Mouse (Mus musculus) kidney, adult 11 months (tissue): ENCODE data around the gene Sec61a1.
A peak's percentile ranks its signal among the peaks of the same experiment; 100 is the strongest.

Experiments
- DNase-seq: peaks from one replicate; pipeline ENCODE4 v3.0.0; 2022

The Sec61a1 gene

GRCm38 (mm10) chr6:88518404-88519263 is at the start of gene Sec61a1:
Sec61a1 (minus strand) TSS chr6:88518905.
- DNase-seq: peak; percentile 95

DNA sequence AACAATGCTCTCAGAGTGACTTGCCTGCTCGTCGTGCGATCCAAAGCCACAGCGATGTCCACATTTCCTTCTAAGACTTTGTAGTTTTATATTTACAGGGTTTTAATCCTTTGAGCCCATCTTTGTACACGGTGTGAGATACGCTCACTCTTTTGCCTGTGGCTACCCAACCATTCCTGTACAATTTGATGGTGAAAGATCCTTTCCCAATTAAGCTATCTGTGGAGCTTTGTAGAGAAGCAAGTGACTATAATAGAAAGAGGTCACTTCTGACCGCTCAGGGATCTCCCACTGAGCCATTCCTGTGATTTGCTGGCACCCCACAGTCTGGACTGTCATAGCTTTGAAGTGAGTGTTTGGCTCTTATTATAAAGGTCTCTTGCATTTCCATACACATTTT is 48.0 kb upstream of the Sec61a1 start:
- no peak for DNase-seq

DNA sequence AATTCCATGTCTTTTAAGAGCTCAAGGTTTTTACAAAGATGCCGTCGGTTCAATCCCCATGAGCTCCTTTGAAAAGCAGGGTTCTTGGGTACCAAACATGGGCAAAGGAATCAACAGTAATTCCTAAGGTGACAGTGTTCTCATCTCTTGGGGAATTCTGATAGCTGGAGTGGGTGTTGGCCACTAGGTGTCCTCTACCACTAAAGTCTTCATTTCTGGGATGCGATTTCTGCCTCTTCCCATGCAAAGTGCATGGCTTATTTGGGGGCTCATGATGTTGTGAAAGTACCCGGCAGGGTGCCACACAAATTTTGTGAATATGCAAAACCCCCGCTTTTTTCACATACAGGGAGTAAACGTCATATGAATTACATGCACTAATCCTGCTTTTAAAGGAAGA is 46.3 kb upstream of the Sec61a1 start:
- no peak for DNase-seq

DNA sequence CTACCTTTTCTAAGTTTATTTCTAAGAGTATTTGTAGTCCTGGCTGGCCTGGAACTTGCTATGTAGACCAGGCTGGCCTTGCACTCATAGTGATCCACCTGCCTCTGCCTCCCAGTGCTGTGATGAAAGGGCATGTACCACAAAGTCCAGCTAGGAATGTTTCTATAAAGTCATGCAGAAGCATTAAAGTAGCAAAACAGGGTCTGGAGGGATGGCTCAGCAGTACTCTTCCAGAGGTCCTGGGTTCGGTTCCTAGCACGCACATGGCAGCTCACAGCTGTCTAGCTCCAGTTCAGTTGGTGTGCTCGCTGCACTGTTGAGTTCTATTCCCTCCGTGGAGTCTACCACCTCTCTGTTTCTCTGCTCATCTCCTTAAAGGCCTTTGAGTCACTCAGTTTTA is 41.5 kb upstream of the Sec61a1 start:
- DNase-seq: no peak

- no peak for DNase-seq
Measured at GRCm38 (mm10) chr6:88559688-88560087, 41.0 kb upstream of the Sec61a1 start.

- DNase-seq: no peak
Measured at GRCm38 (mm10) chr6:88558076-88558475, 39.4 kb upstream of the Sec61a1 start.

DNA sequence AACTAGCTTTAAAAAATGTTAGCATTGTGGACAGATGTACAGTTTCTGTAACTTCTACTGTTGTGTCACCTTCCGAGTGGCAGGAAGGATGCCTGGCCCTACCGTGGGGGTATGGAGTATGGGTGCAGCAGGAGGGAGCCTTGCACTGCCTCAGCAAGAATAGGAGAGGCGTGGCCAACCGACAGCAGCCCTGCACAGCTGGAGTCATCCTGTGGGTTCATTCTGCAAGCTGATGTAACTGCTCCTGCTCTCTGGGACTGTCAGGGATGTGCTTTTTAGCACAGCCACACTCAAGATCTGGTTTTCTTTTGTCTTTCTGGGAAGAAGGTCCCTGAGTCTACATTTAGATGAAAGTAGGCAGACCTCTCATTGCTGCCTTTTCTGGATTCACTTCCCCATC is 38.8 kb upstream of the Sec61a1 start:
- no peak for DNase-seq

DNA sequence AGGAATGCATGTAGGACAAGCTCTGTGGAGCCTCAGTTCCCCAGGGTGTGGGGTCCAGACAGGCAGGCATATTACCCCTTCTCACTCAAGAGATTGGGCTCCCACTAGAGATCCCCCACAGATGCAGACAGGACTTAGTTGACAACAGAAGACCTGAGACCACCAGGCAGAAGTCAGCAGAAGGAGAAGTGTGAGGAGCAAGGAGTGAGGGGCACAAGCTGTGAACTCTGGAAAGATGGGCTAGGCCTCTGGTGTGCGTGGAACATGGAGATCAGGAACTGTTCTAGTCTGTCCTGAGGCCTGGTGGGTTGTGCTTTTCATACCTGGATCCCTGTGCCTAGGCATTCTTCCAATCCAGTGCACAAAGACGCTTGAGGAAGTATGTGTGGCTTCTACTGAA is 31.2 kb upstream of the Sec61a1 start:
- no peak for DNase-seq

DNA sequence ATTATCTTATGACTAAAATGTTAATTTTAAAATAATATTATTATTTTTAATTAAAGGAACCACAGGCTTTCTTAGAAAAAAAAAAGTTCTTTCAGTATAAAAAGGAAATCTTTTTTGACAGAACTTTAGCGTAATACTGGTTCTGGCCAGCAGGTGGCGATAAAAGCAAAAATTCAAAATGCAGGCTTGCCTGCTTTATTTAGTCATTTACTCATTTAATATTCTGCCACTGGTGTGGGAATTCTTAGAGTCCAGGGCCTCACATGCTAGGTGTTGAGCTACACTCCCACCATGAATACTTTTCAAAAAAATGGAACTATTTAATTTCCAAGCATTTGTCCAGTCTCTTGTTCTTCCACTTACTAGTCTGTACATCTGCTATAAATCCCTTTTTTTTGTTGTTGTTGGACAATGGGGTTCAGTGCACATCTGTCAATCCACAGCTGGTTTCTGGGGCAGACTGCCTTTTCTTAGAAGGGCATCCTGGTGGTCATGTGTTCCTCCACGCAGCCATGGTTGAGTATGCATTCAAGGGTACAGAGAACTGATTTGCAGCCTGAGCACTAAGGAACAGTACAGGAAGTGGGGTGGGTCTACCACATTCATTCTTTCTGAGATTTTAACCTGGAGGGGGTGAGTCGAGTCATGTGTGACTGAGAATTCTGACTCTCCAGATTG is 30.6 kb upstream of the Sec61a1 start:
- DNase-seq: peak; percentile 8

DNA sequence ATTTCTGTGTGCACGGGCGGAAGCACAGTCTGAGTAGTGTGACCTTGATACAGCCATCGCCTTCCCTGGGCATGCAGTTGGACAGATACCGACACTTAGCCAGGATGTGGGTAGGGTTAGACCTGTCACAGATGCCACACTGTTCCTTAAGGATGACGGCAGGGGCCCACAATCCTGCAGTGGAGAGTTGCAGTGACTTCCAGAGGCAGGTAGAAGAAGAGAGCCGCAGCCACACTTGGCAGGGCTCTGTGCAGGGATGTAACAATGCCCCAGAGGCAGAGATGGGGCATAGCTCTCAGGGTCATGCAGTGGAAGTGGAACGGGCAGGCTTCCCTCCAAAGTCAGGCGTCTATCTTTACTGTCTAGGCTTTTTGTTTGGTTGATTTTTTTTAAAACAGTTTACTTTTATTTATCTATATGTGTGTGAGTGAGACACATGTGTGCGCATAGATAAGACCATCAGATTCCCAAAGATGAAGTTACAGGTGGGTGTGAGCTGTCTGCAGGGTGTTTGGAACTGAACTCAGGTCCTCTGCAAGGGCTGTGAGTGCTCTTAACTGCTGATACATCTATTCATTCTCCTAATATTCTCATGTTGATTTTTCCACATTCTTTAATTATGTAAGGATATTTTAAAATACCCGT is 29.8 kb upstream of the Sec61a1 start:
- DNase-seq: no peak

DNA sequence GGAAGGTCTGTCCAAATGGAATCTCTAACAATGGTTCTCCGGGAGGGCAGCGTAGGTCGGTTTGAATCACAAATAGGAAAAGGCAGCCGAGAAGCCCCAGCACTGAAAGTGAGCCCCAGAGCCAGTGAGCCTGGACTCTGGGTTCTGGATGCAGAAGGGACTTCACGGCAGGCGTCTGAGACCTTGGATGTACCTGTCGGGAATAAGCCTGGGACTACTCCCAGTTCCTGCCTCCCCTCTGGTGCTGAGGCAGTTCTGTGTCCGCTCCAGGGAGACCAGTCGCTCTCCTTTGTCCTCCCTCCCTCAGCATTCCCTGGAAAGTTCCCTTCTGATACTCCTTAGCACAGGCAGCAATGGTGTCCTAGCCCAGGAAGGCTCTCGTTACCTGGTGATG is 26.7 kb upstream of the Sec61a1 start:
- no peak for DNase-seq

GRCm38 (mm10) chr6:88544644-88545396 is 26.1 kb upstream of the Sec61a1 start:
- no peak for DNase-seq

DNA sequence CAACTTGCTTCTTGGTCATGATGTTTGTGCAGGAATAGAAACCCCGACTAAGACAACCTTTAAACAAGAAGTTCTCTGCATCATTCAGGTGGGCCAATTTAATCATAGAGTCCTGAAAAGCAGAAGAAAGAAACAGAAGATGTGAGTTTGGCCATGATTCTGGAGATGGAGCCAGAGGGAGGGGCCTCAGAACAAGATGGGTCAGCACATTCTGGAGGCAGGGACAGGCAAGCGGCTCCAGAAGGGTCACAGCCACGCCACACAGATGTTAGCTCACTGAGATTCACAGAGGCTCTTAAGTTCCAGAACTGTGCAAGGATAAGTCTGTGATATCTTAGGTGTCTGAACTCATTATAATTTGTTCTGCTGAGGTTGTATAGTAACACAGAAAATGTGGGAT is 25.5 kb upstream of the Sec61a1 start:
- no peak for DNase-seq

DNA sequence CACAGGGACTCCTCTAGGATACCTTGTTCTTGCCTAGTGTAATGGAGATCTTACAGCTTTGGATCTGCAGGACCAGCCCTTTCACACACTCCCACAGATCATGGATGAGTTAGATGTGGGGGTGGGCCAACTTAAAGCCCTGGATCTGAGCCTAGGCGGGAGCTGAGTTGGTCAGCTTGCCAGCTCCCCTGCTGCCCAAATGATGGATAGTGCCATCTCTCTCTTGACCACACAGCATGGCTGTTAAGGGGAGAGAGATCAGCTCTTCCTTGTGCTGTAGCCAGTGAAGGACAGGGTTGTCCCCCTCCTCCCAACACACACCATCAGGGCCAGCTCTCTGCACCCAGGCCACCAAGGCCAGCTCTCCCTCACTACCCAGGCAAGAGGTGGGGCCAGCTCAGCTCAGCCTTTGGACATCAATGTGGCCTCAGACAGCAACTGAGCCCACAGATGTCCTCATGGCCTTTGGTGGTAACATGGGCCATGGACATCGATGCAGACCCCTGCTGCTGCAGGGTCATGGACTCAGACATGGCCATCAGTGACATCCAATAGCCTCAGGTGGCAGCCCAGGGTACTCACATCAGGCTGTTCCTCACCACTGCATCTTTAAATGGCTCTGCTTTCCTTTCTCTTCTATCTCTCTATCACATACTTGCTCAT is 21.5 kb upstream of the Sec61a1 start:
- DNase-seq: no peak

DNA sequence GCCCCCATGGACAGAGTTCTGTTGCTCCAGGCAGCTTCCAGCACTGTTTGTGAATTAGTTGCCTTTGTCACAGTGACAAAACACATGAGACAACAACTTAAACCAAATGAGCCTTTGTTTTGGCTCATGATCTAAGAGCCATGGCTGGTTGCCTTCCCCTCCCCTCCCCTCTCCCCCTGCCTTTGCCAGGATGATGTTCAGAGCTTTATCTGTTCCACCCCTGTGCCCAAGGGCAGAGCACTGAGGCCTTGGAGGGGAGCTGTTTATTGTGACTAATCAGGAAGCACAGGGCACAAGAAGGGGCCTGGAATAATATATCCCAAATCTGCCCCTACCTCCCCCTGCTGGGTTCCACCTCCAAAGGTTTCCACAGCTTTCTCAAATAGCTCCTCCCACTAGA is 11.6 kb upstream of the Sec61a1 start:
- DNase-seq: no peak

GRCm38 (mm10) chr6:88524056-88524455 is 5.4 kb upstream of the Sec61a1 start:
- DNase-seq: no peak

GRCm38 (mm10) chr6:88523451-88523850 is 4.7 kb upstream of the Sec61a1 start:
- no peak for DNase-seq

GRCm38 (mm10) chr6:88523043-88523442 is 4.3 kb upstream of the Sec61a1 start:
- DNase-seq: no peak

DNA sequence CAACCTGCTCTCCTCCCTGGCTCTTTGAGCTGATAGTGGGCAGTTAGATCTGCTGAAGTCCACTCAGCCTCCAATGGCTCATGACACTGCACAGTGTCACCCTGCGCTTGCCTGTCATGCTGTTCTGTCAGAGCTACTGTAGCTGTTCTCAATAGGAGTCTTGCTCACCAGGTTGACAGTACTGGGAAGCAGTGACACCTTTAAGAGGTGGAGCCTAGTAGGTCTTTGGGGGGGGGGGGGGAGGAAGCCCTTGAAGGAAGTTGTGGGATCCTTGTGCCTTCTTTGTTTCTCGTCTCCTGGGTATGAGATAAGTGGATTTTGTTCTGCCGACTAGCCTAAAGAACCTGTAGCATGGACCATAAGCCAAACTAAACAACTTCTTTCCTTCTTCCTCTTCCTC is 3.9 kb upstream of the Sec61a1 start:
- no peak for DNase-seq

GRCm38 (mm10) chr6:88521821-88522220 is 3.1 kb upstream of the Sec61a1 start:
- no peak for DNase-seq

DNA sequence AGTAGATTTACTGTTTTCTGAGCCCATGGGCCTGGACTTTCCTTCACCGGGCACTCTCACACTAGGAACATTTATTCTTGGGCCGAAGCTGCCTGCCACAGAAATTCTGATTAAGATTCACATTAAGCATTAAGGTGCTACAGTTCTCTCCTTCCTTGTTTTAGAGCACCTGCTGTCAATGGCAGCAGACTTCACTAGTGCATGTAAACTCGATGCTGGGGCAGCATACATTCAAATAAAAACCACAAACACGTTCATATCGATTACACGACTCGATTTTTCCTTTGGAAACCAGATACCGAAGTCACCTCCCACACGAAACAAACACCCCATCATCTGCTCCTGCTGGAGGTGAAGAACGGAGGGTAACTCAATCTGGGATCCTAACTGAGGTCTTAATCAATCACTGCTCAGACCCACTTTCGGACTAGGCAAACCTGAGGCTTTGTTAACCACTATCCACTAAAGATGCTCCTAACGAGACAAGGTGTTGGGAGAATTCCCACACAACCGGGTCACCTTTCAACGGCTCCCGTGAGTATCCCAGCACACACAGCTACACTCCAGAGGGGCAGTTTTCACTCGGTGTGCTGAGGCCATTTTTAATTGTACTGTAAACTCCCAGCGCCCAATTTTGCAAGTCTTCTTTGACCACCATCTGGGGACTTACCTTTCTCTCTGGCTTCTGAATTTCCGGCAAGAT is 853 bp downstream of the Sec61a1 start:
- DNase-seq: no peak

- no peak for DNase-seq
Measured at GRCm38 (mm10) chr6:88516667-88517066, 2.0 kb downstream of the Sec61a1 start.
